Mouse (Mus musculus) thymus, adult 2 months (tissue): ENCODE results near the gene Eci1. TPM values are rescaled to one million over a fixed set of nuclear protein-coding genes. Genes with fewer than 3 reads are reported as not detected.
A peak's percentile ranks its signal among the peaks of the same experiment; 100 is the strongest.

ENCODE experiments used
- DNase-seq: peaks from one replicate; pipeline ENCODE4 v3.0.0; 2021
- H3K27ac ChIP-seq: fragments of 200-500 bp; 2 replicates; pipeline ENCODE4 v1.5.1; 2012; ENCODE audit warnings: low read length, control low read depth; ENCODE audit not compliant: control insufficient read depth, insufficient read depth
- H3K27me3 ChIP-seq: fragments of 200-500 bp; 2 replicates; pipeline ENCODE4 v1.6.1; 2012; ENCODE audit warnings: mild to moderate bottlenecking, low read length, moderate library complexity, mixed read lengths; ENCODE audit not compliant: control insufficient read depth, insufficient read depth
- H3K36me3 ChIP-seq: fragments of 200-500 bp; 2 replicates; pipeline ENCODE4 v1.6.1; 2012; ENCODE audit warnings: mild to moderate bottlenecking, low read length, moderate library complexity; ENCODE audit not compliant: control insufficient read depth, insufficient read depth
- H3K4me1 ChIP-seq: fragments of 200-500 bp; replicated peaks from 2 replicates; pipeline ENCODE4 v1.6.1; 2012; ENCODE audit warnings: low read length; ENCODE audit not compliant: control insufficient read depth, insufficient read depth
- H3K4me3 ChIP-seq: fragments of 200-500 bp; 2 replicates; pipeline ENCODE4 v1.5.1; 2012; ENCODE audit warnings: mild to moderate bottlenecking, low read length, control low read depth, moderate library complexity; ENCODE audit not compliant: control insufficient read depth, insufficient read depth
- CTCF ChIP-seq: fragments of 200-500 bp; IDR thresholded peaks from 2 replicates; pipeline ENCODE4 v1.5.1; 2012; ENCODE audit warnings: mild to moderate bottlenecking, control low read depth, low read length, moderate library complexity, borderline replicate concordance; ENCODE audit not compliant: control insufficient read depth, poor library complexity, insufficient read depth; ENCODE audit errors: extremely low read depth
- POLR2A ChIP-seq: fragments of 200-500 bp; IDR thresholded peaks from 2 replicates; pipeline ENCODE4 v1.6.1; 2012; ENCODE audit warnings: mild to moderate bottlenecking, low read length, control low read depth, moderate library complexity; ENCODE audit not compliant: control insufficient read depth, poor library complexity, insufficient read depth; ENCODE audit errors: extremely low read depth
- WGBS: fragments of 180-500 bp; shearing (Covaris S2); methylation state at CpG from one replicate; pipeline ENCODE4 v1.1.7; 2018; 5-methylcytosine and 5-hydroxymethylcytosine counted together
- polyA plus RNA-seq: library from polyadenylated mRNA; depleted of rRNA; stranded (reverse); fragments of >200 nt; gene quantifications from 2 replicates; pipeline ENCODE4 v1.2.3, GENCODE M21; 2012

Gene Eci1
- polyA plus RNA-seq, 1 experiment = 57.0 TPM

DNA sequence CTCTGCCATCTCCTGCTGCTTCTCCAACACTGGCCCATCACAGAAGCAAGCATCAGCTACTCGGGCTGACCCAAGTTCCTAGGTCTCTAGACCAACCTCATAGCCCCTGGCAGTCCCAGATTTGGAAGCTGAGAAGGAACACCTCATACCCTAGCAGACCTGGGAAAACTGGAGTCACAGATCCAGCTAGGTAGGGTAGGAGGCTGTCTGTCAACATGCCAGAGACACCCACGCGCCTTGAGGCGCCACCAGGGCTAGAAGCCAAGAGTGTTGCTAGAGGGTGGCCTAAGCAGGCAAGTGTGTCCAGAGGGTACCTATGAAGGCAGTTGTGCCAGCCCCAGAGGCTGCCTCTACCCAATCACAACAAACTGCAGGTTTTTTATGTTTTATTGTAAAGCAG is 17.0 kb downstream of the Eci1 start:
- peaks cover 50% of the 10 kb centered on the region for H3K36me3 ChIP-seq
- no peak for DNase-seq
- WGBS = 95% methylated on average over 4 of the region's 4 CpGs

DNA sequence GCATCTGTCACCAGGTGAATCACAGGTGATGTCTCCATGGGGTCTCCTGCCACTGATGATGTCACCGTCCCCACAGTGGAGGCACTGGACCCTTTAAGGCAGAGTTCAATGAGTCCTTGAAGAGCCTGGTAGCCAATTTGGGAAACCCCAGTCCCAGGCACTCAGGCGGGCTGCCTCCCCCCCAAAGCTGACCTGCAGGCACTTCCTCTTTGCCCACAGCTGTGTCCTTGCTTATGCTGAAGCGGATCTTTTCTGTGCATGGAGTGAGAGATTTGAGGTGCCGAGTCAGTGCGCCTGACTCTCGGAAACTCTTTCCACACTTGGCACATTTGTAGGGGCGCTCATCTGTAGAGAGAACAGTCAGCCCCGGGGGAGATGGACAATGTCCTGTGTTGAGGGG is 20.1 kb downstream of the Eci1 start:
- no peak overlapping the region for H3K4me3 ChIP-seq
- H3K4me1 ChIP-seq = no peaks in the 10 kb centered on the region
- DNase-seq = no peak
- H3K27me3 ChIP-seq = no peaks in the 10 kb centered on the region
- no peak overlapping the region for H3K27ac ChIP-seq
- 93% methylated on average over 8 of the region's 8 CpGs for WGBS
- TF ChIP-seq CTCF (no peak), POLR2A (no peak)
- H3K36me3 ChIP-seq = peaks cover 66% of the 10 kb centered on the region

More for the DNA sequence above, 17.0 kb downstream of the Eci1 start:
- H3K4me1 ChIP-seq = no peaks in the 10 kb centered on the region
- H3K27me3 ChIP-seq = no peaks in the 10 kb centered on the region
- no peak overlapping the region for H3K4me3 ChIP-seq
- TF ChIP-seq POLR2A (no peak), CTCF (no peak)
- no peak overlapping the region for H3K27ac ChIP-seq

DNA sequence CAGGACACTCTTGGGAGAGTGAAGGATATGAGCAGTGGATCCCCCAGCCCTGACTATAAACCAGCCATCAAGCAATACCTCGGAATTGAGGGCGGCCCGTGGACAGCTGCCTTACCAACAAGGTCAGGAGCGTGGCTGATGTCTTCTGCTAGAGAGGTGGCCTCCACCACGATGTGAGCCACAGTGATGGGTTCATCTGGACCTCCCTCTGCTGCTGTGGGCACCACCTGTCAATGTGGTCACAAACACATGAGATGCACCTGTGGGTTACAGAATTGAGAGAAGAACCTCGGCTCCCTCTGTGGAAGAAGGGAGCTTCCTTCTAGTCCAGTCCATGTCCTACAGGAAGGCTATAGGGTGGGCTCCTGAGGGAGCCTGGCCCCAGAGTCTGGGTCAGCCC is 23.1 kb downstream of the Eci1 start:
- peaks cover 59% of the 10 kb centered on the region for H3K36me3 ChIP-seq
- 64% methylated on average over 6 of the region's 6 CpGs for WGBS

DNA sequence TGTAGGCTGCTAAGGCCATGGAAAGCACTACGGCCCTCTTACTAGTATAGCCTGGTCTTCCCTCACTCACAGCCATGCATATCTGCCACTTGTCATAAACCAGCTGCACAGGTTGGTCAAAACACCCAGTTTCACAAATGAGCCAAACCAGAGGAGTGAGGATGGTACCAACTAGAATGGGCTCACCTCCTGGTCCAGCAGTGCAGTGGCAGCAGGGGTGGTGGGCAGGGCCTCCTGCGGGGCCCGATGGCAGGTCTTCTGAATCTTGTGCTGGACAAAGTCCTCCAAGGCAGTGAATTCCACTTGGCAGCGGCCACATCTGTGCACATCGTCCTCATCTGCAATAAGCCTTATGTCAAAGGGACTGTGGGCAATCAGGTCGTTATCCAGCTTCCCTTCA is 24.8 kb downstream of the Eci1 start:
- TF ChIP-seq CTCF = no peak
- no peak for TF ChIP-seq POLR2A
- peaks cover 42% of the 10 kb centered on the region for H3K36me3 ChIP-seq

More for the DNA sequence above, 23.1 kb downstream of the Eci1 start:
- Histone ChIP-seq H3K27me3 (no peaks in the 10 kb centered on the region), H3K4me3 (no peak overlapping the region), H3K27ac (no peak overlapping the region), H3K4me1 (peaks cover 2% of the 10 kb centered on the region; the same call in 1 of the 2 replicates)
- no peak for DNase-seq
- no peak for TF ChIP-seq CTCF

DNA sequence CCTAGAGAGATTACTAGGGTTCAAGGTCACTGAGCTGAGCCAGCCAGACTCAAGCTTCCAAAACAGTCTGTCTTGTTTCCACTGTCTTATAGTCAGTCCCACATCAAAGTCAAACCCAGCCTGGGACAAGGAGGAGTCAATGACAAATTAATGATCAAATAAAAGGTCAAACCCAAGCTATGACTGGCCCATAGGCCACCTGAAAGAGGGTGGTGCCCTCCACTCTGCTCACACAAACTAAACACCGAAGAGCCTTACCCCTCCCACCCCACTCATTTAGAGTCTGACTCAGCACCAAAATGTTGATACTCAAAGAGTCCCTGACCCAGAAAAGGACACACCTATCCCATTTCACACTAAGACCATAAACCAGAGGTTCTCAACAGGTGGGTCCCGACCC is 26.9 kb downstream of the Eci1 start:
- H3K27ac ChIP-seq = no peak overlapping the region
- peaks cover 20% of the 10 kb centered on the region for H3K36me3 ChIP-seq
- WGBS = 79% methylated on average over 2 of the region's 2 CpGs
- no peak for DNase-seq
- H3K4me3 ChIP-seq = no peak overlapping the region
- H3K4me1 ChIP-seq = peaks cover 2% of the 10 kb centered on the region; the same call in 1 of the 2 replicates
- no peaks in the 10 kb centered on the region for H3K27me3 ChIP-seq
- no peak for TF ChIP-seq CTCF
- TF ChIP-seq POLR2A = no peak

More for the DNA sequence above, 24.8 kb downstream of the Eci1 start:
- Histone ChIP-seq H3K4me1 (peaks cover 2% of the 10 kb centered on the region; the same call in 1 of the 2 replicates), H3K27me3 (no peaks in the 10 kb centered on the region), H3K27ac (no peak overlapping the region), H3K4me3 (no peak overlapping the region)
- DNase-seq = no peak
- 97% methylated on average over 6 of the region's 6 CpGs for WGBS

DNA sequence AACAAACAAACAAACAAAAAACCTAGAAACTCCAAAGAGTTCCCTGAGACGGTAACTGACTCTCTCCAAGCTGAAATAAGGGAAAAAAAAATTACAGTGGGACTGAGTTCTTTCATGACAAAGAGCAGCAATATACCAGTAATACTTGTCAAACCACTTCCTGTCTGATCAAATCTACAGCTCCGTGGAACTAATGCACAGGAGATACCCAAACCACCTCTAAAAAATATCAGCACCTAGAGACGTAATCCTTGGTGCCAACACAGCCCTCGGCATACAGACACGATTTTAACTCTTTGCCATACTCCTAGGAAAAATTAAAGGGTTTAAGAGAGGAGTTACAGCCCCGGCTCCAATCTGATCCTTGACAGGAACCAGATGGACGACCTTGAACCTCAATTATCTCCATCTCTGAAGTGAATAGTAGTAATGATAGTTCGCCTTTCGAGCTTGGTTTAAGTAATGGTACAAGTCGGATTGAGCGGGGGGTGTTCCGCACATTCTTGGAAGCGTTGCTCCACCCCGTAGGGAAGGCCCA is 27.8 kb downstream of the Eci1 start:
- Histone ChIP-seq H3K27me3 (no peaks in the 10 kb centered on the region), H3K36me3 (peaks cover 11% of the 10 kb centered on the region), H3K4me1 (peaks cover 2% of the 10 kb centered on the region; the same call in 1 of the 2 replicates), H3K27ac (peak overlapping the region; percentile 61), H3K4me3 (peak overlapping the region; percentile 73)
- no peak for DNase-seq
- under 1% methylated on average over 14 of the region's 14 CpGs for WGBS
- TF ChIP-seq POLR2A (no peak), CTCF (no peak)
